Mouse (Mus musculus): Measurements from ENCODE around the gene Ugt1a8. TPM values are rescaled to one million over a fixed set of nuclear protein-coding genes. Genes with fewer than 3 reads are reported as not detected.

The Ugt1a8 gene
- total RNA-seq, 2 experiments from 2014 or later, result not detected

- DNase-seq (ENCODE audit: low spot score in 2 of 2), result no peak
These were observed 92.0 kb downstream of the Ugt1a8 start for GRCm38 (mm10) chr1:88179657-88180056.

GRCm38 (mm10) chr1:88186325-88186935 lies 98.8 kb downstream of the Ugt1a8 start:
- no peak for DNase-seq (ENCODE audit: low spot score in 2 of 2)

- DNase-seq (ENCODE audit: low spot score in 2 of 2), result no peak
These were observed 104.5 kb downstream of the Ugt1a8 start for GRCm38 (mm10) chr1:88192136-88192535.

DNA sequence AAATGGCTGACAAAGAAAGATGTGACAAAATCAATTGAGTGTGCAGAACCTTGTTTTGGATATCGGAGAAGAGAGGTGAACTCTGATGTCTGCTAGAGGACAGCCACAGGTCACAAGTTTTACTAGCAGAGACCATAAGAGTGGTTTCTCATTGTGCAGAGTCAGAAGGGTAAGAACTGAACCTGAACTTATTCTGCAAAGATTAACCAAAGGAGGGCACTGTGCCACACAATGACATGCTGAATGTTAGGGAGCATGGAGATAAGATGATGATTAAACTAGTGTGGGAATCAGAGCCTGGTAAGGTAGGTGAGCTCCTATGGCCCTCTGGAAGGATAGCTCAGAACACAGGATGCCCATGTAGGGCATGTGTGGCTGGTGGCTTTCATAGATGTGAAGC lies 108.1 kb downstream of the Ugt1a8 start:
- no peak for DNase-seq (ENCODE audit: low spot score in 2 of 2)

- DNase-seq (ENCODE audit: low spot score in 2 of 2), result no peak
These were observed 109.8 kb downstream of the Ugt1a8 start for GRCm38 (mm10) chr1:88197443-88197842.

GRCm38 (mm10) chr1:88199996-88200395 lies 112.4 kb downstream of the Ugt1a8 start:
- DNase-seq (ENCODE audit: low spot score in 2 of 2), result no peak

- no peak for DNase-seq (ENCODE audit: low spot score in 2 of 2)
These were observed 112.8 kb downstream of the Ugt1a8 start, which contains the start of gene Ugt1a2 for GRCm38 (mm10) chr1:88200456-88200855. Gene Ugt1a2, plus strand, starts transcription at chr1:88200601.

DNA sequence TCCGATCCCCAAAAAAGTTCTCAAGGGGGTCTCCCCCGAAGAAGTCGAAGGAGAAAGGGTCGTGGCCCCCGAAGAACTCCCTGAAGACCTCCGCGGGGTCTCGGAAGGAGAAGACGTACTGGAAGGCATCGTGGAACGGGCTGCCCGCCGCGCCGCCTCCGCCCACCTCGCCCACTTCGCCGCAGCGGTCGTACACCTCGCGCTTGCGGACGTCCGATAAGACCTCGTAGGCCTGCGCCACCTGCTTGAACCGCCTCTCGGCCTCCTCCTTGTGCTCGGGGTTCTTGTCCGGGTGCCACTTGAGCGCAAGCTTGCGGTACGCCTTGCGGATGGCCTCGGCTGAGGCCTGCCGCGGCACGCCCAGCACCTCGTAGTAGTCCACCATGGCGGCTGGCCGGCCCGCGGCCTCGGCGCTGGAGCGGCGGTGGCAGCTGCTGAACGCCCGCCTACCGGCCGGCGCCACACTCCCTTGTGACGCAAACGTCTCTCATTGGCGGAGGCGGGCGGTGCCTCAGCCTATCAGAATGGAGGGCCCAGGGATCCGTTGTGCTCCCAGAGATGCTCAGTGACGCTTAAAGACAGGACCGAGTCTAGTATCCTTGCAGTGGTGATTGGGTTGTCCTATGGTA lies 117.8 kb downstream of the Ugt1a8 start, which contains the start of gene Dnajb3:
Gene Dnajb3, minus strand, starts transcription at position 489 of the 629 bp plus-strand sequence.
- DNase-seq (ENCODE audit: low spot score in 2 of 2), result peak; percentile 80 to 88

- no peak for DNase-seq (ENCODE audit: low spot score in 2 of 2)
These were observed 119.3 kb downstream of the Ugt1a8 start for GRCm38 (mm10) chr1:88206843-88207479.

DNA sequence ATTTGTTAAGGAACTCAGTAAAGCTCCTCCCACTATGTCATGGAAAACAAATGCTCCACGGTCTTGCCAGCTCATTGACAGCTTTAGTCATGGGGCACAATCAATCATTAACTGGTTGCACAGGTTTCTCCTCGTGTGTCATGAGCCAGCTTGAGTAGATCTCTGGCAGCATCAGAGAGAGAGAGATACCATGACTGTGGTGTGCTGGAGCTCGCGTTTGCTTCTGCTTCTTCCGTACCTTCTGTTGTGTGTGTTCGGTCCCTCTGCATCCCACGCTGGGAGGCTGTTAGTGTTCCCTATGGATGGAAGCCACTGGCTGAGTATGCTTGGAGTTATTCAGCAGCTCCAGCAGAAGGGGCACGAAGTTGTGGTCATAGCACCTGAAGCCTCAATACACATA lies 124.2 kb downstream of the Ugt1a8 start, which contains the start of gene Ugt1a1:
Gene Ugt1a1, plus strand, starts transcription at position 148 of the 400 bp plus-strand sequence.
- no peak for DNase-seq (ENCODE audit: low spot score in 2 of 2)

- DNase-seq (ENCODE audit: low spot score in 2 of 2), result no peak
These were observed 124.9 kb downstream of the Ugt1a8 start for GRCm38 (mm10) chr1:88212341-88213045.

DNA sequence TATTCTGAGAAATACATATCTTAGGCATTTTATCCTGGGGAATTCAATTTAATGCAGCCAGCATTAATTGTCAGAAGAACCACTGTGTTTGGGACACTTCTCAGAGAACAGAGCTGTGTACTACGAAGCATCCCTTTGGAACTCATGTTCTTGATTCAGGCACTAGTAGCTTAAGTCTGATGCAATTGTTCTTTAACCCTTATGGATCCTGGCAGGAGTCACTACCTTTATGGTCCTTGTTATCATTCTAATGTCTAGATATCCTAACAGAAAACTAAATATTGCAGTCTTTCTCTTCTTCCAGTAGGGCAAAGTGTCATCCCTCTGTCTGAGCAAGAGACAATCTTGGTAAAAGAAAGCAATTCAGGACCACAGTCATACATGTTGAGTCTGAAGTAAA lies 125.4 kb downstream of the Ugt1a8 start:
- DNase-seq (ENCODE audit: low spot score in 2 of 2), result no peak

DNA sequence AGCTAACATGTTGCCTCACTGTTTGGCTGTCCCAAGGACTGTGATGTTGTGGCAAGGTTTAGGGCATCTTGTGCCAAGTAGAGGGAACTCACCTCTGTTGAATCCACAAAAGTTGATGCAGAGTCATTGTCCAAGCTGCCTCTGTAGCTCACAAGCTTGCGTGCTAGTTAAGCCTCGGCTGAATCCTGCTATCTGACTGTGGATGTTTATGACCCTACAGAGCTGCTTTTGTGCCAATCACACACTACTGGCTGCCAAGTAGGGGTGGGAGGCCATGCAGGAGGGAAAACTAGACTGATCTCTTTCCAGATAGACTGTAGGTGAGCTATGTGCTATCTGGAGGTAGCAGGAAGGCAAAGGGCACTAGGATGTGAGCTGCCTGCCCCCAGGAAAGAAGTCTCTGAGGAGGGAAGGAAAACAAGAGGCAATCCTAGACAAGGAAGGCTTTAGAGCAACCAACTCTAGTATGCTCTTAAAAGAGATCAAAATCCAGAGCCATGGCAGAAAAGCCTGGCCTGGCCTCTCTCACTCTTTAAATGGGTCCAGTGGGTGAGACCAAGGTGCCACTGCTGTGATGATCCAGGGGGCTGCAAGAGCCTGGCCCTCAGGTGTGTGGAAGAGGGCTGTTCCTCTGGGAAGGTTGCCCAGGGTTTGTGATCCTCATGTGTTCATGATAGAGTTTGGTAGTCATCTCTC lies 126.3 kb downstream of the Ugt1a8 start:
- no peak for DNase-seq (ENCODE audit: low spot score in 2 of 2)

GRCm38 (mm10) chr1:88214462-88214952 lies 126.9 kb downstream of the Ugt1a8 start:
- DNase-seq (ENCODE audit: low spot score in 2 of 2), result no peak

- DNase-seq (ENCODE audit: low spot score in 2 of 2), result no peak
These were observed 128.1 kb downstream of the Ugt1a8 start for GRCm38 (mm10) chr1:88215466-88216380.

GRCm38 (mm10) chr1:88216551-88216950 lies 128.9 kb downstream of the Ugt1a8 start:
- DNase-seq (ENCODE audit: low spot score in 2 of 2), result no peak

DNA sequence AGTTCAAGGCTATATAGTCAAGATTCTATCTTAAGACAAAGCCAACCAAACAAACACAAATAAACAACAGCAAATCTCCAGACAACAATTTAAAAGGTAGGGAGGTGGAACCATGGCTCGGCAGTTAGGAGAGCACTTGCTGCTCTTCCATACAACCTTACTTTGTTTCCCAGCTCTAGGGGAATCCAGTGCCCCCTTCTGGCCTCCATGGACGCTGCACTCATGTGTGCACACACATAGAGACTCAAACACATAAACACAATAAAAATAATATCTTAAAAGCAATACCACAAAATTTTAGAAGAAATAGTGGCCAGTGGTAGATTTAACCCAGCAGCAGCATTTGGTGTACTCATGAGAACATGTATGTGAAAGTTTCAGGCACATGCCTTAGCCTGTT lies 129.5 kb downstream of the Ugt1a8 start:
- no peak for DNase-seq (ENCODE audit: low spot score in 2 of 2)

- DNase-seq (ENCODE audit: low spot score in 2 of 2), result no peak
These were observed 130.0 kb downstream of the Ugt1a8 start for GRCm38 (mm10) chr1:88217576-88217975.

DNA sequence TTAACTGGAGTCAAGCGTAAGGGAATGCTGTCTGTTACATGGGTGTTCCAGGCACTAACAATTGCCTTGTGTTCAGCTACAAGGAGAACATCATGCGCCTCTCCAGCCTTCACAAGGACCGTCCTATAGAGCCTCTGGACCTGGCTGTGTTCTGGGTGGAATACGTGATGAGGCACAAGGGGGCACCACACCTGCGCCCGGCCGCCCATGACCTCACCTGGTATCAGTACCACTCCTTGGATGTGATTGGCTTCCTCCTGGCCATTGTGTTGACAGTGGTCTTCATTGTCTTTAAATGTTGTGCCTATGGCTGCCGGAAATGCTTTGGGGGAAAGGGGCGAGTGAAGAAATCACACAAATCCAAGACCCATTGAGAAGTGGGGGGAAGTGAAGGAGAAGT lies 130.4 kb downstream of the Ugt1a8 start:
- DNase-seq (ENCODE audit: low spot score in 2 of 2), result no peak

GRCm38 (mm10) chr1:88218591-88218990 lies 131.0 kb downstream of the Ugt1a8 start:
- DNase-seq (ENCODE audit: low spot score in 2 of 2), result no peak

All from left cerebral cortex, adult 18-20 months (tissue).